Mouse (Mus musculus): ENCODE data around the gene Eid2. TPM values are rescaled to one million over a fixed set of nuclear protein-coding genes. Genes with fewer than 3 reads are reported as not detected.
"Not testable (repeated sequence)": the region's sequence is repeated elsewhere in the genome, so short reads cannot be mapped to it uniquely, and the experiment has no call there.

The Eid2 gene
- polyA plus RNA-seq (2012; rRNA removed): 44.2 and 44.4 TPM in 2 replicates

- Histone ChIP-seq H3K4me3 (replicated peaks; ENCODE audit: insufficient read depth, low read depth, low read length) (peak within 1 kb of the TSS; percentile 73), H3K27ac (ENCODE audit: insufficient read depth, low read length) (peak within 1 kb of the TSS; percentile 76), H3K27me3 (ENCODE audit: control insufficient read depth, insufficient read depth, low read length) (no peaks in the 10 kb centered on the region), H3K4me1 (ENCODE audit: control insufficient read depth, insufficient read depth, low read length) (no peaks in the 10 kb centered on the region)
- 6% methylated on average over 57 of the region's 57 CpGs for WGBS
- peak; percentile 93 for DNase-seq
- no peak; the same call in 1 of the 2 replicates for TF ChIP-seq CTCF (IDR thresholded peaks at IDR 0.05; ENCODE audit: borderline replicate concordance, insufficient read depth, low read depth, low read length)
- TF ChIP-seq POLR2A (IDR thresholded peaks at IDR 0.05; ENCODE audit: borderline replicate concordance, insufficient read depth, low read length): peak; percentile 93
Observed at GRCm38 (mm10) chr7:28267129-28268041, at the start of gene Eid2. Gene Eid2 (plus strand): TSS chr7:28267881.

GRCm38 (mm10) chr7:28218951-28219740 lies 48.5 kb upstream of the Eid2 start:
- not testable (repeated sequence) for H3K27ac ChIP-seq (ENCODE audit: insufficient read depth, low read length)
- 37% methylated on average over 20 of the region's 20 CpGs for WGBS

DNA sequence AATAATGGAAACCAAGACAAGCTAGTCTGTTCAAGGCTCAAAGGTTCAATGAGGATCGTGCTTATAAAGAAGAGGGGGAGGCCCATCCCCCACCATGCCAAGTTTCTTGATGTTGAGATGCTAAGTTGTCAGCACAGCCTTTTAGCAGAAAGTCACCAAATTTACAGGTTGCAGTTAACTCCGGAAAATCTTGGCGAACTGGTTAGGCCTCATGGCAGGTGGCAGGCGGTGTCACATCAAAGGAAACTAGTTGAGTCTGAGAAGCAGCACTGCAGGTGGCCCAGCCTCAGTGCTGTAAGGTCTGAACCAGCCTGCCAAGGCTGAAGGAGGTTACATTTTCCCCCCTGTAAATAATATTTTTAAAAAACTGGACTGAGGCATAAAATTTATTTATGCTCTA lies 40.8 kb upstream of the Eid2 start:
- H3K27me3 ChIP-seq (ENCODE audit: control insufficient read depth, insufficient read depth, low read length); H3K27ac ChIP-seq (ENCODE audit: insufficient read depth, low read length); H3K4me3 ChIP-seq (replicated peaks; ENCODE audit: insufficient read depth, low read depth, low read length); H3K4me1 ChIP-seq (ENCODE audit: control insufficient read depth, insufficient read depth, low read length); DNase-seq: not testable (repeated sequence)
- WGBS: 76% methylated on average over 4 of the region's 4 CpGs

More at GRCm38 (mm10) chr7:28218951-28219740, 48.5 kb upstream of the Eid2 start:
- H3K27me3 ChIP-seq (ENCODE audit: control insufficient read depth, insufficient read depth, low read length); H3K4me1 ChIP-seq (ENCODE audit: control insufficient read depth, insufficient read depth, low read length); H3K4me3 ChIP-seq (replicated peaks; ENCODE audit: insufficient read depth, low read depth, low read length): not testable (repeated sequence)
- DNase-seq: peak; percentile 34 to 37

DNA sequence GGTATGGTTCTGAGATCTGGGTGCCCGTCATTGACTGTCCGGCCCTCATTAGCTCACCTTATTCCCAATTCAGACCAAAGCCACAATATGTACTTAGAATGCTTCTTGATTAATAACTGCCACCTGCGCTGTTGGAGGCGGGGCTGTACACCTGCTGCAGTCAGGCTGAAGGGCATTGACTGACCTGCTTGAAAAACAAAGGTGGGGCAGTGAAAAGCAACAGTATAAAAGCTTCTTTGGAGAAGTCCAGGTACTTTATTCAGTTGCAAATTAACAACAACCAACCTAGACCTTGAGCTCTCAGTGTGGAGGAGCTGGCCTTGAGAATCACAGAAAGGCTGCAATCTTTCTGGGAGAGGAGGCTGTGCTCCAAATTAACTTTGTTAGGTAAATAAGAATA lies 40.3 kb upstream of the Eid2 start:
- H3K27ac ChIP-seq (ENCODE audit: insufficient read depth, low read length); DNase-seq; H3K4me1 ChIP-seq (ENCODE audit: control insufficient read depth, insufficient read depth, low read length); H3K27me3 ChIP-seq (ENCODE audit: control insufficient read depth, insufficient read depth, low read length); H3K4me3 ChIP-seq (replicated peaks; ENCODE audit: insufficient read depth, low read depth, low read length): not testable (repeated sequence)
- 92% methylated on average over 4 of the region's 4 CpGs for WGBS

- not testable (repeated sequence) for H3K27me3 ChIP-seq (ENCODE audit: control insufficient read depth, insufficient read depth, low read length); H3K4me3 ChIP-seq (replicated peaks; ENCODE audit: insufficient read depth, low read depth, low read length); H3K4me1 ChIP-seq (ENCODE audit: control insufficient read depth, insufficient read depth, low read length); H3K27ac ChIP-seq (ENCODE audit: insufficient read depth, low read length); DNase-seq
- 63% methylated on average over 2 of the region's 2 CpGs for WGBS
Observed at GRCm38 (mm10) chr7:28243943-28244342, 23.7 kb upstream of the Eid2 start.

DNA sequence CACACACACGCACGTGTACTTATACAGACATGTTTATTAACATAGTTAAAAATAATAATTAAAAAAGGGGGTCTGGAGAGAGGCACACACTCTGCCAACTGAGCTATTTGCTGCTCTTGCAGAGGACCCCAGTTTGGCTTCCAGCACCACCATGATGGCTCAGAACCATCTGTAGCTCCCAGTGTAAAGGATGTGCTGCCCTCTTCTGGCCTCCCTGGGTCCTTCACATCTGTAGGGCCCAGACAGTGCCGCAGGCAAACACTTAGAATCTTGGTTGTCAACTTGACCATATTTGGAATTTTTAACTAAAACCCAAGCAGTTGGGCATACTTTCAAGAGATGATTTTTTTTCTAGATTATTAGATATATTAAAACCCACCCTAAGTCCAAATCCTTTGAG lies 18.7 kb upstream of the Eid2 start:
- H3K27ac ChIP-seq (ENCODE audit: insufficient read depth, low read length): no peak overlapping the region
- H3K27me3 ChIP-seq (ENCODE audit: control insufficient read depth, insufficient read depth, low read length): no peaks in the 10 kb centered on the region
- no peak for DNase-seq
- WGBS: 94% methylated on average over 3 of the region's 3 CpGs
- H3K4me1 ChIP-seq (ENCODE audit: control insufficient read depth, insufficient read depth, low read length): no peaks in the 10 kb centered on the region
- no peak overlapping the region for H3K4me3 ChIP-seq (replicated peaks; ENCODE audit: insufficient read depth, low read depth, low read length)
- no peak for TF ChIP-seq POLR2A (IDR thresholded peaks at IDR 0.05; ENCODE audit: borderline replicate concordance, insufficient read depth, low read length)
- TF ChIP-seq CTCF (IDR thresholded peaks at IDR 0.05; ENCODE audit: borderline replicate concordance, insufficient read depth, low read depth, low read length): no peak

GRCm38 (mm10) chr7:28251976-28252375 lies 15.7 kb upstream of the Eid2 start:
- no peak for DNase-seq

GRCm38 (mm10) chr7:28254591-28254990 lies 13.1 kb upstream of the Eid2 start:
- DNase-seq: no peak
- TF ChIP-seq CTCF (IDR thresholded peaks at IDR 0.05; ENCODE audit: borderline replicate concordance, insufficient read depth, low read depth, low read length) (no peak), POLR2A (IDR thresholded peaks at IDR 0.05; ENCODE audit: borderline replicate concordance, insufficient read depth, low read length) (no peak)
- H3K27me3 ChIP-seq (ENCODE audit: control insufficient read depth, insufficient read depth, low read length): no peaks in the 10 kb centered on the region
- H3K4me3 ChIP-seq (replicated peaks; ENCODE audit: insufficient read depth, low read depth, low read length): no peak overlapping the region
- 91% methylated on average over 6 of the region's 6 CpGs for WGBS
- H3K27ac ChIP-seq (ENCODE audit: insufficient read depth, low read length): no peak overlapping the region
- no peaks in the 10 kb centered on the region for H3K4me1 ChIP-seq (ENCODE audit: control insufficient read depth, insufficient read depth, low read length)

More at GRCm38 (mm10) chr7:28251976-28252375, 15.7 kb upstream of the Eid2 start:
- TF ChIP-seq POLR2A (IDR thresholded peaks at IDR 0.05; ENCODE audit: borderline replicate concordance, insufficient read depth, low read length) (no peak), CTCF (IDR thresholded peaks at IDR 0.05; ENCODE audit: borderline replicate concordance, insufficient read depth, low read depth, low read length) (no peak)
- no peak overlapping the region for H3K27ac ChIP-seq (ENCODE audit: insufficient read depth, low read length)
- no peaks in the 10 kb centered on the region for H3K4me1 ChIP-seq (ENCODE audit: control insufficient read depth, insufficient read depth, low read length)
- H3K4me3 ChIP-seq (replicated peaks; ENCODE audit: insufficient read depth, low read depth, low read length): no peak overlapping the region
- no peaks in the 10 kb centered on the region for H3K27me3 ChIP-seq (ENCODE audit: control insufficient read depth, insufficient read depth, low read length)
- 92% methylated on average over 17 of the region's 17 CpGs for WGBS

Measured in cerebellum, adult 2 months (tissue).